Mouse (Mus musculus): ENCODE results near the gene Hsp90ab1.

DNA sequence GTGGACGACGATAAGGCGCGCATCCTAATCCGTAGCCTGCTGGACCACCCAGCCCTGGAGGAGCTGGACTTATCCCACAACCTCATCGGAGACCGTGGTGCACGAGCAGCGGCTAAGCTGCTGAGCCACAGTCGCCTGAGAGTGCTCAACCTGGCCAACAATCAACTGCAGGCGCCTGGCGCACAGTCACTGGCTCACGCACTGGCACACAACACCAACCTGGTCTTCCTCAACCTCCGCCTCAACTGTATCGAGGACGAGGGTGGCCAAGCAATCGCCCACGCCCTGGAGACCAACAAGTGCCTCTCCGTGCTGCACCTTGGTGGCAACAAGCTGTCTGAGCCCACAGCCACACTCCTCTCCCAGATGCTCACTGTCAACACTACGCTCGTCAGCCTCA, 33.4 kb downstream of the Hsp90ab1 start:
- TF ChIP-seq CTCF (IDR thresholded peaks at IDR 0.05; ENCODE audit: extremely low read depth, insufficient read depth, low read length) = no peak
- no peak for TF ChIP-seq POLR2A (IDR thresholded peaks at IDR 0.05; ENCODE audit: extremely low read depth, insufficient read depth, low read length)

Data from cortical plate, adult 2 months (tissue).